Mouse (Mus musculus) megakaryocyte, embryonic 14.5 days (primary cell): ENCODE data around the gene Serping1. TPM values are rescaled to one million over a fixed set of nuclear protein-coding genes. Genes with fewer than 3 reads are reported as not detected.

Experiments used
- H3K27me3 ChIP-seq: replicated peaks from 2 replicates; pipeline ENCODE3; 2012; ENCODE audit warnings: inconsistent platforms
- H3K36me3 ChIP-seq: replicated peaks from 2 replicates; pipeline ENCODE3; 2012; ENCODE audit warnings: low read length, inconsistent platforms, mixed read lengths
- H3K4me1 ChIP-seq: 2 replicates; pipeline ENCODE4 v1.6.1; 2012; ENCODE audit warnings: inconsistent platforms
- H3K4me3 ChIP-seq: replicated peaks from 2 replicates; pipeline ENCODE3; 2012; ENCODE audit warnings: moderate library complexity, mild to moderate bottlenecking, inconsistent platforms
- H3K9me3 ChIP-seq: 2 replicates; pipeline ENCODE4 v1.6.1; 2012; ENCODE audit warnings: inconsistent platforms
- FLI1 ChIP-seq: IDR thresholded peaks from 2 replicates; pipeline ENCODE4 v1.6.1; 2012; ENCODE audit warnings: low read length, inconsistent platforms, mixed read lengths
- GATA1 ChIP-seq: IDR thresholded peaks from 3 replicates; pipeline ENCODE4 v1.6.1; 2012; ENCODE audit warnings: mixed read lengths, low read length, inconsistent platforms, borderline replicate concordance
- polyA plus RNA-seq: library from polyadenylated mRNA; stranded (reverse); fragments of >175 nt; gene quantifications from 2 replicates; pipeline ENCODE4 v1.2.3, GENCODE M21; 2012; ENCODE audit warnings: low replicate concordance; ENCODE audit not compliant: insufficient read depth

Serping1 gene
- polyA plus RNA-seq, 1 experiment: not detected

GRCm38 (mm10) chr2:84762295-84762694 lies 12.9 kb downstream of the Serping1 start:
- no peak overlapping the region for H3K4me3 ChIP-seq
- H3K9me3 ChIP-seq: no peaks in the 10 kb centered on the region
- TF ChIP-seq GATA1: no peak
- TF ChIP-seq FLI1: no peak
- peaks cover 16% of the 10 kb centered on the region for H3K27me3 ChIP-seq
- peaks cover 45% of the 10 kb centered on the region for H3K4me1 ChIP-seq
- H3K36me3 ChIP-seq: no peaks in the 10 kb centered on the region

GRCm38 (mm10) chr2:84761840-84762239 lies 13.4 kb downstream of the Serping1 start:
- H3K9me3 ChIP-seq: no peaks in the 10 kb centered on the region
- TF ChIP-seq GATA1: no peak
- no peak for TF ChIP-seq FLI1

GRCm38 (mm10) chr2:84761309-84761708 lies 13.9 kb downstream of the Serping1 start:
- TF ChIP-seq FLI1 (no peak), GATA1 (no peak)
- peaks cover 44% of the 10 kb centered on the region for H3K4me1 ChIP-seq
- no peak overlapping the region for H3K4me3 ChIP-seq
- no peaks in the 10 kb centered on the region for H3K9me3 ChIP-seq
- H3K27me3 ChIP-seq: peaks cover 16% of the 10 kb centered on the region
- H3K36me3 ChIP-seq: no peaks in the 10 kb centered on the region

More at GRCm38 (mm10) chr2:84761840-84762239, 13.4 kb downstream of the Serping1 start:
- no peak overlapping the region for H3K4me3 ChIP-seq
- peaks cover 49% of the 10 kb centered on the region for H3K4me1 ChIP-seq
- peaks cover 16% of the 10 kb centered on the region for H3K27me3 ChIP-seq
- no peaks in the 10 kb centered on the region for H3K36me3 ChIP-seq

- peaks cover 39% of the 10 kb centered on the region for H3K4me1 ChIP-seq
- H3K27me3 ChIP-seq: peaks cover 16% of the 10 kb centered on the region
- TF ChIP-seq FLI1 (no peak), GATA1 (no peak)
- no peaks in the 10 kb centered on the region for H3K36me3 ChIP-seq
- no peaks in the 10 kb centered on the region for H3K9me3 ChIP-seq
- no peak overlapping the region for H3K4me3 ChIP-seq
Measured at GRCm38 (mm10) chr2:84760777-84761176, 14.5 kb downstream of the Serping1 start.

- H3K27me3 ChIP-seq: peaks cover 12% of the 10 kb centered on the region
- TF ChIP-seq GATA1: no peak
- TF ChIP-seq FLI1: no peak
- H3K36me3 ChIP-seq: no peaks in the 10 kb centered on the region
- no peaks in the 10 kb centered on the region for H3K9me3 ChIP-seq
- H3K4me3 ChIP-seq: no peak overlapping the region
- H3K4me1 ChIP-seq: peaks cover 35% of the 10 kb centered on the region
Measured at GRCm38 (mm10) chr2:84758542-84759127, 16.6 kb downstream of the Serping1 start.

GRCm38 (mm10) chr2:84757026-84757682 lies 18.1 kb downstream of the Serping1 start:
- Histone ChIP-seq H3K36me3 (no peaks in the 10 kb centered on the region), H3K4me1 (peaks cover 28% of the 10 kb centered on the region), H3K9me3 (no peaks in the 10 kb centered on the region), H3K27me3 (peaks cover 3% of the 10 kb centered on the region), H3K4me3 (no peak overlapping the region)
- no peak for TF ChIP-seq GATA1
- no peak for TF ChIP-seq FLI1

GRCm38 (mm10) chr2:84756245-84756644 lies 19.0 kb downstream of the Serping1 start:
- Histone ChIP-seq H3K27me3 (peaks cover under 1% of the 10 kb centered on the region), H3K9me3 (no peaks in the 10 kb centered on the region; the same call in 1 of the 2 replicates), H3K4me1 (peaks cover 27% of the 10 kb centered on the region), H3K4me3 (no peak overlapping the region), H3K36me3 (no peaks in the 10 kb centered on the region)
- no peak for TF ChIP-seq GATA1
- TF ChIP-seq FLI1: no peak

- no peaks in the 10 kb centered on the region for H3K36me3 ChIP-seq
- H3K4me3 ChIP-seq: no peak overlapping the region
- peaks cover 37% of the 10 kb centered on the region for H3K27me3 ChIP-seq
- TF ChIP-seq FLI1 (no peak), GATA1 (no peak)
- no peaks in the 10 kb centered on the region; the same call in 1 of the 2 replicates for H3K9me3 ChIP-seq
- peaks cover 18% of the 10 kb centered on the region for H3K4me1 ChIP-seq
Measured at GRCm38 (mm10) chr2:84750115-84750514, 25.1 kb downstream of the Serping1 start.

GRCm38 (mm10) chr2:84744126-84744525 lies 31.1 kb downstream of the Serping1 start:
- peaks cover 38% of the 10 kb centered on the region for H3K27me3 ChIP-seq
- H3K36me3 ChIP-seq: peaks cover 10% of the 10 kb centered on the region
- H3K4me1 ChIP-seq: peaks cover 64% of the 10 kb centered on the region
- H3K9me3 ChIP-seq: no peaks in the 10 kb centered on the region
- peak overlapping the region; percentile 94 for H3K4me3 ChIP-seq
- TF ChIP-seq FLI1: no peak
- TF ChIP-seq GATA1: no peak

- Histone ChIP-seq H3K27me3 (peaks cover 35% of the 10 kb centered on the region), H3K4me3 (peak within 1 kb of the TSS; percentile 94), H3K36me3 (peaks cover 10% of the 10 kb centered on the region), H3K4me1 (peaks cover 70% of the 10 kb centered on the region), H3K9me3 (no peaks in the 10 kb centered on the region)
- TF ChIP-seq GATA1 (no peak), FLI1 (no peak)
Measured at GRCm38 (mm10) chr2:84743561-84743960, 31.7 kb downstream of the Serping1 start, which contains the start of gene Gm19426. Gene Gm19426, minus strand, starts transcription at chr2:84743655.
